ENCODE assay signal across 9 mouse cellular contexts in genomic region chr4:22367368-22367767, GRCm38 (mm10). TPM values are rescaled to one million over a fixed set of nuclear protein-coding genes. Genes with fewer than 3 reads are reported as not detected.
DNase-seq lines count a peak whose midpoint lies in the region; ATAC-seq and TF ChIP-seq lines count a peak whose summit lies in the region.
"Had no signal": no experiment of that assay in that cellular context is flagged by ENCODE, and none has a peak within 500 bp of the region (broad histone marks: within the 10 kb centered on the region; RNA-seq: fewer than 3 reads in every experiment).

No protein-coding gene starts in this region.

- H3K9ac ChIP-seq in kidney, postnatal 0 days (ENCODE audit: low read depth, low read length): no peak overlapping the region
- H3K9ac ChIP-seq in ES-Bruce4 (ENCODE audit: low read depth, poor library complexity, severe bottlenecking): no peak overlapping the region

- no peak overlapping the region for H3K27ac ChIP-seq in kidney, postnatal 0 days
- H3K27ac ChIP-seq in ES-Bruce4 (ENCODE audit: insufficient read depth, low read length): no peak overlapping the region

- H3K4me2 ChIP-seq in kidney, postnatal 0 days (ENCODE audit: low read length): no peak overlapping the region

- H3K4me3 ChIP-seq in kidney, postnatal 0 days (replicated peaks; ENCODE audit: low read depth, low read length): no peak overlapping the region
- H3K4me3 ChIP-seq in ES-Bruce4 (ENCODE audit: low read depth, low read length): no peak overlapping the region

- H3K27me3 ChIP-seq in kidney, postnatal 0 days (ENCODE audit: insufficient read depth, low read length): no peaks in the 10 kb centered on the region
- no peaks in the 10 kb centered on the region for H3K27me3 ChIP-seq in ES-Bruce4 (ENCODE audit: control insufficient read depth, insufficient read depth, low read length, poor library complexity, severe bottlenecking)

- TF ChIP-seq POLR2A in ES-Bruce4 (IDR thresholded peaks at IDR 0.05; ENCODE audit: insufficient read depth, low read length): no peak

- TF ChIP-seq CTCF in kidney, postnatal 0 days (IDR thresholded peaks at IDR 0.05; ENCODE audit: low read depth): peak; percentile 57; the same call in 1 of the 2 replicates
- peak; percentile 49 for TF ChIP-seq CTCF in ES-Bruce4 (IDR thresholded peaks at IDR 0.05; ENCODE audit: low read depth, low read length)

- DNase-seq in kidney, postnatal 0 days (ENCODE audit: low spot score): peak; percentile 48
- DNase-seq in kidney, postnatal 14 days: no peak
- peak; percentile 45 for DNase-seq in ZHBTc4 (ENCODE audit: low read depth, low spot score)
- no peak for DNase-seq in layer of hippocampus, adult 9-11 months
- no peak for DNase-seq in gastrocnemius, adult 18-20 months (ENCODE audit: low spot score)
- DNase-seq: lung, postnatal 14 days had no signal

- H3K36me3 ChIP-seq in kidney, postnatal 0 days (ENCODE audit: insufficient read depth, low read length): no peaks in the 10 kb centered on the region
- no peaks in the 10 kb centered on the region for H3K36me3 ChIP-seq in ES-Bruce4 (ENCODE audit: control insufficient read depth, insufficient read depth, low read length, poor library complexity, severe bottlenecking)

- H3K9me3 ChIP-seq in kidney, postnatal 0 days (replicated peaks; ENCODE audit: low read length): no peaks in the 10 kb centered on the region
- H3K9me3 ChIP-seq in ES-Bruce4 (replicated peaks; ENCODE audit: control insufficient read depth, insufficient read depth, low read length, poor library complexity, severe bottlenecking): no peaks in the 10 kb centered on the region

- 0 out of 2 replicates have a peak, but pooled peaks have one; percentile 36 for ATAC-seq in kidney, postnatal 0 days (replicated peaks; ENCODE audit: low FRiP score, low read depth)
- ATAC-seq in megakaryocyte-erythroid progenitor cell, adult 5-6 weeks (replicated peaks; ENCODE audit: low FRiP score, low TSS enrichment, poor library complexity, severe bottlenecking): 0 out of 2 replicates have a peak, but pooled peaks have one; percentile 47
- ATAC-seq: activated CD4-positive, CD25-positive, alpha-beta regulatory T cell, adult 4 months had no signal

- TF ChIP-seq EP300 in ES-Bruce4 (IDR thresholded peaks at IDR 0.05; ENCODE audit: insufficient read depth, low read depth, low read length): no peak

- 56% methylated on average over 5 of the region's 5 CpGs for WGBS in kidney, postnatal 0 days

- no peaks in the 10 kb centered on the region for H3K4me1 ChIP-seq in kidney, postnatal 0 days (replicated peaks; ENCODE audit: insufficient read depth, low read length)
- no peaks in the 10 kb centered on the region for H3K4me1 ChIP-seq in ES-Bruce4 (ENCODE audit: control insufficient read depth, insufficient read depth, low read length)

RNA-seq across cellular contexts. Expression of gene Fbxl4, which starts 10.0 kb away (rescaled TPM):
- 18.2 and 18.7 TPM in 2 replicates for polyA plus RNA-seq in kidney, postnatal 0 days (2015; fragmentation: Nextera tagmentation; extraction: Ambion mirVana)
- 13.5 and 16.8 TPM in 2 replicates for polyA plus RNA-seq in ES-Bruce4 (2011; ENCODE audit: insufficient read depth, insufficient read length, low read depth, missing spikeins)
- 11.6 and 14.5 TPM in 2 replicates for total RNA-seq in megakaryocyte-erythroid progenitor cell, adult 5-6 weeks (2014; fragmentation: Nextera tagmentation)
- 4.7 and 12.8 TPM in 2 replicates for total RNA-seq in megakaryocyte-erythroid progenitor cell, adult 5-6 weeks (2017)
- 10 to 100 TPM; 22.1 to 27.6 TPM for total RNA-seq in gastrocnemius, adult 18-20 months (2021)

Comparison
In these comparisons a context has a peak if more than half of its experiments do, and no peak if none do; other contexts are left out.
1. DNase-seq: peak in kidney, postnatal 0 days (single experiment) and ZHBTc4 (single experiment); none in kidney, postnatal 14 days (single experiment), layer of hippocampus, adult 9-11 months (single experiment) and gastrocnemius, adult 18-20 months (single experiment).